Mouse (Mus musculus) left cerebral cortex, adult 11 months (tissue): ENCODE results near the gene Tmem253.
"Not testable (repeated sequence)": the region's sequence is repeated elsewhere in the genome, so short reads cannot be mapped to it uniquely, and the experiment has no call there.

Experiments
- DNase-seq: peaks from one replicate; pipeline ENCODE4 v3.0.0; 2022; ENCODE audit warnings: low spot score

Gene Tmem253

DNA sequence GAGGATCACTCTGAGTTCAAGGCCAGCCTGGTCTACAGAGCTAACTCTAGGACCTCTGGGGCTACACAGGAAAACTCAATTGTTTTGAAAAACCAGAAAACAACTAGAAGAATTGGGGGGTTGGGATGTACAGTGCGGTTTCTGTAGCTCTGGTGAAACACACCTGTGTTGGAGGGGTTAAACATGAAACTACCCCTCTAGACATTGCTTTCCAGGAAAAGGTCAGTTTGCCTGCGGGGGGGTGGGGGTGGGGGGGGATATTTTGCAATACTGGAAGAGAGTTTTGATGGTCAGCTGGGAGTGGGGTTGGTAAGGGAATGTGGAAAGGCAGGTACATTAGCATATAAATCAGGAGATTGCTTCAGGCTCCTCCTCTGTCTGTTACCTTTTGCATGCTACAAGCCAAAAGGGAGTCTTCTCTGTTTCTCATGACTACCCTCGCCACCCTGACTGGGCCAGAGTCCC is 6.8 kb downstream of the Tmem253 start:
- no peak for DNase-seq

DNA sequence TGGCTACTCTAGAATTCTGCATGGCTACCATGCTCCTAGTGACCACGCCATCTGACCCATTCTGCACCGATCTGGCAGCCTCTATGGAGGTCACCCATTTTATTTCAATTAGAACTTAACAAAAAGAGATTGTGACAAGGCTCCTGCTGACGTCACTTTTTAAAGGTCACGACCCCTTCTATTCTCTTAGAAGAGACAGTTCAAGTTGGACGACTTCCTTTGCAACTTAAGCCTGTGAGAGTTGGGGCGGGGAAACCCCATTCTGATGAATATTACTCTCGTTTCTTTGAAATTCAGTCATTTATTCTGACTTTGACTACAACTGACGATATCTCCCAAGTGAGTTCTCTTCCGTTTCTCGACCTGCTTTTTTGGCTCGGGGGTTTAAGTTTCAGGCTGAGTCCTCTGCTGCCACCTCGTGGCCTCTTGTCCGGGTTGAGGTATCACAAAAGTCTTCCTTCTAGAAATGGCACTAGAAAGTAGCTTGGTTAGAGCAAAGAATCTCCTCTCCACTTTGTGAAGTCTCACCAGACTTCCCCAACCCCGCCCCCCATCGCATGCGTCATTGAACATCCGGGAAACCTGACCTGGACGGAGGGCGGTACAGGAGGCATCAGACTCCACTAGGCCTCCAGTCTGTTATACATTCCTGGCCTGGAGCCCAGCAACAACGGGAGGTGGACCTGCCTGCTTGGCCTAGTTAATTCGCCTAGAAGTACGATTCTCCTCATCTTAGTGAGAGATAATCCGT is 7.4 kb downstream of the Tmem253 start:
- peak; percentile 78 for DNase-seq

DNA sequence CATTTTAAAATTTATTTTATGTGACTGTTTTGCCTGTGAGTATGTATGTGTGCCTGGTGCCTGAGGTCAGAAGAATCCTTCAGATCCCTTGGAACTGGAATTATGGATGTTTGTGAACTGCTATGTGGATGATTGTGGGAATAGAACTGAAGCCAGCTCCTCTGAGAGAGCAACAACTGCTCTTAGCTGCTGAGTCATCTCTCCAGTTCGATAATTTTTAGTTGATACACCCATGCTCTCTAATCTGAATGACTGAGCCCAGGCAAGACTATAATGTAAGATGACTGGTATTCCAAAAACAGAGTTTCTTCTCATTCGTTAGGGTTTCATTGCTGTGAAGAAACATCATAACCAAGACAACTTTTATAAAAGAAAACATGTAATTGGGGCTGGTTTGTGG is 8.7 kb downstream of the Tmem253 start:
- no peak for DNase-seq

DNA sequence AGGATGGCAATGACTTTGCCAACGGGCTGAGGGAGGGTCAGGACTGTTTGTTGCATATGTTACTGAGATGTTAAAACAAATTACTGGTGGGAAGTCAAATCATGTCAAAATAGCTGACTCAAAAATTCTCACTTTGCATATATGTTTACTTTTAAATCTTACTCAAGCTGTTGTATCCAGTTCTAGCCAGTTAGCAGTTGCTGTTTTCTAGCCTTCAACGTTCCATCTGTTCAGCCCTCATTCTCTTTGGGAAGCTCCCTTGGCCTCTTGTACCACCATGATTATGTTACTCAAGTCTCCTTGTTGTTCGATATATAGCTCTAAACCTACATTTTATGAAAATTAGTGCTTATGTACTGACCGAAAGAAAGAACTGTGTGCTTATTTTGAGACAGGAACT is 10.9 kb downstream of the Tmem253 start:
- DNase-seq = no peak

DNA sequence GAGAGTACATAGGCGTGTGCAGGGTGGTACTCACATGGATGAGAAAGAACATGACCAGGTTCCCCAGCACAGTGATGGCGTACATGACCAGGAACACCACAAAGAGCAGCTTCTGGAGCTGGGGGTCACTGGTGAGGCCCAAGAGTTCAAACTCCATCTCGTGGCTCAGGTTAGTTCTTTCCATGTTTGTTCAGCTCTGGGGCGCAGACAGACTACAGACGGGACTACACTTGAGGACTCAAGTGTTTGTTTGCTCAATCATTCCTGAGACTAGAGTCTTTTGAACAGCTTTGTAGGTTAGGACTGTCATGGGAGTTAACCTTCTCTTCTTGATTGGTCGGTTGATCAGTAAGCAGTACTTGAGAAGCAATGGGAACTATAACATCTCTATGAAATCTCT is 20.5 kb downstream of the Tmem253 start:
- no peak for DNase-seq

DNA sequence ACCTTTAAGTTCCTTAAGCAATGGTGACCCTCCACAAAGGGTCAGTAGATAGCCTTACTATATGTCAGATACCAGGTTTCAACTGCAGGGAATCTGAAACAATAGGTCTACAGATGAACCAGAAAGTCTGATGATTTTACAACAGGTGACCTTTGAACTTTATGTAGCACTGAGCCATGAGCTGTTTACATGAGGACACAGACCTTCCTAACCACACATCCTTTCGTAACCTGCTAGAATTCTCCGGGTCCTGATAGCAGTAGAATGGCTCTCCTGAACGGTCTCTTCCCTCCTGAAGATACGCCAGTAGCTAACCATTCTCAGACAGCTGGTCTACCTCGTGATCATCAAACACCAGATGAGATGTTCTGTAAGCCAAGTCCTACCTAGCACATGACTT is 23.9 kb downstream of the Tmem253 start:
- no peak for DNase-seq

DNA sequence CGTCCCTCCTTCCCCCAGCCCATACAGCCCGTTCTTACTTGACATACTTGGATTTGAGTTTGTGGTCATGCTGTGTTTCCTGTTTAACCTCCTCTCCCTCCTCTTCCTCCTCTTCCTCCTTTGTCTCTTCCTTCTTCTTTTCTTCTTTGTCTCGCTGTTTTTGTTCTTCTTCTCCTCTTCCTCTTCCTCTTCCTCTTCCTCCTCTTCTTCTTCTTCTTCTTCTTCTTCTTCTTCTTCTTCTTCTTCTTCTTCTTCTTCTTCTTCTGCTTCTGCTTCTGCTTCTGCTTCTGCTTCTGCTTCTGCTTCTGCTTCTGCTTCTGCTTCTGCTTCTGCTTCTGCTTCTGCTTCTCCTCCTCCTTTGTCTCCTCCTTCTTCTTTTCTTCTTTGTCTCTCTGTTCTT is 26.9 kb downstream of the Tmem253 start, which contains the start of gene Olfr221:
Gene Olfr221 (minus strand): TSS at position 101 of the 400 bp plus-strand sequence.
- DNase-seq = not testable (repeated sequence)

DNA sequence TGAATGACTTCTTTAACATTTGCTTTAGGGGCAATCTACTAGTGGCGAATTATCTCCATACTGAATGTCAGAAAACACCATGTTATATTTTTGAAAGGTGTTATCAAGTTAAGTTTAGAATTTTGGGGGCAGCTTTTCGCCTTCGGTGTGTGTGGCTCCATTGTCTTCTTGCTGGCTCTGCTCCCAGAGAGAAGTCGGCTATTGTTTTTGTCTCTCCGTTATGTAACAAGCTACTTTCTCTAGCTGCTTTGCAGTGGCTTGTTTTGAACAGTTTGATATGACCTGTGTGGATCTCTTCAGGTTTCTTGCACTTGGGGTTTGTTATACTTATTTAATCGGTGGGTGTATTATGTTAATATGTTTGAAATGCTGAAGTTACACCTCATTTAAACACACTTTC is 28.0 kb downstream of the Tmem253 start:
- no peak for DNase-seq

DNA sequence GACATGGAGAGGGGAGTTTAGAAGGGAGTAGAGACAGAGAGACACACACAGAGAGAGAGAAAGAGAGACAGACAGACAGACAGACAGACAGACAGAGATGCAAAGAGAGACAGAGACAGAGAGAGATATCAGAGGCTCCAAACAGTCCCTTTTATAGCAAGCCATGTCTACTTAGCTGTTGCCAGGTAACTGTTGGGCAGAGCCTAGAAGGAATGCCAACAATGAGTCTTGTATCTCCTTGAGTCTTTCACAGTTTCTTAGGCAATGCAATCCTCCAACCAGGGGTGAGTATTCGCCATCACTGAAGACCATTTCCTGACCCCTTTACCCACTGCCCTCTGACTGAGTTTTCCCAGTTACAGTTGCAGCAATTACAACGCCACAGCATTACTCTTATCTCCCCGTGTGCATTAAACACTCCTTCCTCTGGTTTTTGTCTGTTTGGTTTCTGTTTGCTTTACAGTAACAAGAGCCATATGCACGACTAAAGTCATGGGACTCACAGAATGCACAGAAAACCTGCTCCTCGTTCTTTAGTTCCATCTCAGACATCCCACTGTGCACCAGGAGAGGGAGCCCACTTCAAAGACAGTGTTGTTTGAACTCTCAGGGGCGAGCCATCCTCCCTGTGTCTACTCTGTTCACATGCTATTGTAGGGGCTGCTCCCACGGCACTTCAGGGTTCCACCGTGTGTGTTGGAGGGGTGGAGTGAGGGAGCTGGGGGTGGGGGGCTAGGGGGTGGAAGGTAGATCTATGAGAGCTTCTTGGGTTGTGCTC is 29.6 kb downstream of the Tmem253 start:
- no peak for DNase-seq

DNA sequence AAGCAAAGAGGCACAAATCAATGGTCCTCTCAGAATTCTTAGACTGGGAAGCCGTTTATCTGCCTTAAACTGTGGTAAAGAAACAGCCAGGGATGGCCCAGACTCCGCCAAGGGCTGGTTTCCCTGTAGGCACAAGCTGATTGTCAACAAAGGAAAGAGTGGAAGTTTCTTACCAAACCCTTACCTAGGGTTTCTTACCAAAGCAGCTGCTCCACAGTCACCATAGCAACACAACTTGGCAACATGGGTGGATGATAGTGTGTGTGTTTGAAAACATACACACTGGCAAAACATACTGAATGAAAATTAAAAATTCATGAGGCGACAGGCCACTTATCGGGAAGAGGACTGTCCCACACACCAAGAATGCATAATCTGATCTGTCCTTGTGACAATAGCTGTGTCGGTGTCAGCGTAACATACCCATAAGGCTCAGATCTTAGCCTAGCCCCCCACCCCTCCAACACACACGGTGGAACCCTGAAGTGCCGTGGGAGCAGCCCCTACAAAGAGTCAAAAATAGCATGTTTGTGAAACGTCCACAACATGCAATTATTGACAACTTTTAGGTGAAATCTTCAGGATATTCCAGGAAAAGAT is 30.6 kb downstream of the Tmem253 start:
- no peak for DNase-seq

DNA sequence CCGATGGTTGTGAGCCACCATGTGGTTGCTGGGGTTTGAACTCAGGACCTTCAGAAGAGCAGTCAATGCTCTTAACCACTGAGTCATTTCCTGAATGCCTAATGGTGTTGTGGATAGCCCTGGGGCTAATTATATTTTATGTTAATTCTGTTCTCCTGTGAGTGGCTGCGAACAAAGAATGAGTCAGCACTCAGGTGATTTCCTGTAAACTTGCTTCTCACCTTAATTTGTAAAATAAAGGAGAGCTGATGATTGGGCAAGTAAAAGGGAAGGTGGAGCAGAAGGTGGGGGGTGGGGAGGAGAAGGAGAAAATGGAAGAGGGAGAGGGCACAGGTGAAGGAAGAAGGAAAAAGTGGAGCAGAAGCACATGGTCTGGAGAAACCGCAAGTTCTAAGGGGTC is 37.3 kb downstream of the Tmem253 start:
- not testable (repeated sequence) for DNase-seq

DNA sequence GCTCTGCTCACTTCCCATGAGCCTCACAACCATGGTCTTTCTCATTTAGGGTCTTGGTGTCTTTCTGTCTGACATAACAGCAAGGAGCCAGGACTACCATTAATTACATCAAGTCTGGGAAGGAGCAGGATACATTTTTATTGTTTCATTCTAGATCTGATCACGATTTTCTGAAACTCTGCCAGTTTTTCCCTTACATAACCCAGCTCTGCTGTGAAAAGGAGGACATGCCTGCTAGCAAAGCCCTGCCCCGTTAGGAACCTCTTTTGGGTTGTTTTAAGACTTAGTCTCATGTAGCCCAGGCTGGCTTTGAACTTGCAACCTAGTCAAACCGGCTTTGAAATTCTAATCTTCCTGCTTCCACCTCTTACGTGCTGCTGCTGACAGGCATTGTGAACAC is 44.5 kb downstream of the Tmem253 start:
- no peak for DNase-seq

DNA sequence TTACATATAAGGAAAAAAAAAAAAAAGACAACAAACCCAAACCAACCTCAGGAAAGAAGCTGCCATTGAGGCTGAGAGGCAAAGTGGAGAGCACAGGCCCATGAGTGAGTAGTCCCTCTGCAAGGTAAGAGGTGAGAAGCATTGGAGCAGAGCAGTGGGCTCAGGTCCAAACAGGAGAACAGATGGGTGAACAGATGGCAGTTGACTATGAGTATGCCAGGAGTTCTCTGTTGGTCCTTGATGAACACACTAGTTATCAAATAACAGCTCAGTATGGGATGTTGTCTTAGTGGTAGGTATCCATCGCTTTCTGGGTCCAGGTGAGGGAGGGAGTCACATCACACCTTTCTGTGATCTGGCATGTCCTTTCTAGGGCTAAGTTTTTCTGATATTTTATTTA is 45.3 kb downstream of the Tmem253 start:
- DNase-seq = no peak

DNA sequence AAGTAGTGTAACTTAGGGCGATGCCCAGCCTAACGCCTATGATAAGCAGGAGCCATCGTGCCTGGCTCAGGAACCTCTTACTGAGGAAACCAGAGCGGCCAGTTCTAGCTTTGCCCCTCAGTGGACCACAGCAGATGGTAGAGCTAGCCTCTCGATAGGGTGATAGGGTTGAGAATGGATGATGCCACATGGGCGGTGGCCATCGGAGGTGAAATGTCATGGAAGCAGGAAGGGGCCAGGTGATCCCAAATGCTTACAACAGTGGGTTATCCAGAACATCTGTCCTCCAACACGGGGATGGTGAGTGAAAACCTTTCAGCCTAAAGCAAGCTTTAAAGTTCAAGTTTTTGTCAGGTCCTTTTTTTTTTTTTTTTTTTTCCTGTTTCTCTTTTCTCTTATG is 46.3 kb downstream of the Tmem253 start:
- no peak for DNase-seq

DNA sequence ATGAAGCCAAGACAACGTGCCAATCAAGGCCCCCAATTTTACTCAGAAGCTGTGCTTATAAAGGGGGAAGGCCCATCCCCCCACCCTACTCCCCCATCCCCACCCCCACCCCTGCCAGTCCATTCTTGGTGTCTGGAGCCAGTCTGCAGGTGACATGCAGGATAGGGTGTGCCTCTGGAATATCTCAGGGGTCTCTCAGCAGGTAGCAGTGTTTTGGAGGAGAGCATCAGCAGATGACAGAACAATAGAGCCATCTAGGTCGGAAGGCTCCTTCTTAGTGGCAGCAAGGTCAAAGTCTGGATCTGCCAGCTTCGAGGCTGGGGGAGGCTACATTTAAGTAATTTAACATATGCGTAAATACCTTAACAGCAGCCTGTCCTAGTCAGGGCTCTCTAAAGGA is 50.7 kb downstream of the Tmem253 start:
- no peak for DNase-seq
